Mouse (Mus musculus): ENCODE results near the gene Hdac4. TPM values are rescaled to one million over a fixed set of nuclear protein-coding genes. Genes with fewer than 3 reads are reported as not detected.

Gene Hdac4
- polyA plus RNA-seq, 1 experiment from 2014 or later, result 21.9 TPM

GRCm38 (mm10) chr1:92058731-92059425, 136.6 kb downstream of the Hdac4 start:
- 81% methylated on average over 5 of the region's 5 CpGs for WGBS
- peaks cover 16% of the 10 kb centered on the region for H3K4me1 ChIP-seq (ENCODE audit: control insufficient read depth, insufficient read depth, low read length)
- no peak for DNase-seq (ENCODE audit: low spot score, missing footprints)
- no peaks in the 10 kb centered on the region for H3K9me3 ChIP-seq (ENCODE audit: control insufficient read depth, low read length)
- no peak overlapping the region for H3K9ac ChIP-seq (ENCODE audit: low read length)
- H3K27ac ChIP-seq (ENCODE audit: low read depth, low read length), result no peak overlapping the region
- no peak overlapping the region for H3K4me3 ChIP-seq (ENCODE audit: low read depth, low read length)
- H3K4me2 ChIP-seq, result no peak overlapping the region
- no peaks in the 10 kb centered on the region for H3K27me3 ChIP-seq (ENCODE audit: control insufficient read depth, insufficient read depth, low read length)
- ATAC-seq (ENCODE audit: low FRiP score), result no peak
- no peaks in the 10 kb centered on the region for H3K36me3 ChIP-seq (ENCODE audit: control insufficient read depth, insufficient read depth, low read length)

DNA sequence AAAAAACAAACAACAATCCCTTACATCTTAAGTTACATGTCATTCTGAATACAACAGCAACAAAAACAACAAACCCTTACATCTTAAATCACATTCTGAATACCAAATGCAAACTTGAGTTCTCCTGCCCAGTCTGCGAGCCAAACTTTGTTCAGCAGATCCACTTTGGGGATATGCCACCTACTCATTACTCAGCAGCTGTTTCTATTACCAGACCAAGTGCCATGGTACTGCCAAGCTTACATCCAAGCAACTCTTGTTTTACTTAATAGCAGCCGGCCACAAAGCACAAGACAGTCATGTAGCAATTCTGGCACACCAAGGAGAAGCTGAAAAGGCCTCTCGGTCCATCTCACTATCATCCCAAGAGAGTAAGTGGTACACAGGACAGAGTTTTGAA, 138.4 kb downstream of the Hdac4 start:
- no peak overlapping the region for H3K9ac ChIP-seq (ENCODE audit: low read length)
- no peaks in the 10 kb centered on the region for H3K9me3 ChIP-seq (ENCODE audit: control insufficient read depth, low read length)
- no peak overlapping the region for H3K27ac ChIP-seq (ENCODE audit: low read depth, low read length)
- H3K27me3 ChIP-seq (ENCODE audit: control insufficient read depth, insufficient read depth, low read length), result no peaks in the 10 kb centered on the region
- WGBS, result 92% methylated on average over 3 of the region's 3 CpGs
- H3K4me3 ChIP-seq (ENCODE audit: low read depth, low read length), result no peak overlapping the region
- peaks cover 12% of the 10 kb centered on the region for H3K4me1 ChIP-seq (ENCODE audit: control insufficient read depth, insufficient read depth, low read length)
- H3K36me3 ChIP-seq (ENCODE audit: control insufficient read depth, insufficient read depth, low read length), result no peaks in the 10 kb centered on the region
- no peak for DNase-seq (ENCODE audit: low spot score, missing footprints)
- no peak overlapping the region for H3K4me2 ChIP-seq
- no peak for ATAC-seq (ENCODE audit: low FRiP score)

DNA sequence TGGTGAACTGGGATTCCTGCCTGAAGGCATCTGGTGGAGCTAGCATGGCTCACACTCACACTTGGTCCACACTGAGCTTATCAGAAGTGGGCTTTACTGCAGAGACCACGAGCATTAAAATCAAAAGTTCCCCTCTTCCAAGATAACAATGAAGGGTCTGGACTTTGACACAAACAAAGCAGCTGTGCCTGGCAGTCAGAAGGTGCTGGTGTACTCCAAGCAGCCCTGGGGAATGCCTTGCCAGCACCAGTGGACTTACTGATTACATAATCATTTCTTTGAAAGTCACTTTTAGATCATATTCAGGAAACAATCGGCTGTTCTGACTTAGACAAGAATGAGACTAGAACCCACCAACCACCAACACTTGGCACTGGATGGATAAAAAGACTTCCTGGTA, 140.3 kb downstream of the Hdac4 start:
- no peak overlapping the region for H3K4me3 ChIP-seq (ENCODE audit: low read depth, low read length)
- DNase-seq (ENCODE audit: low spot score, missing footprints), result no peak
- peaks cover 3% of the 10 kb centered on the region; the same call in 1 of the 2 replicates for H3K4me1 ChIP-seq (ENCODE audit: control insufficient read depth, insufficient read depth, low read length)
- no peaks in the 10 kb centered on the region for H3K9me3 ChIP-seq (ENCODE audit: control insufficient read depth, low read length)
- no peak for ATAC-seq (ENCODE audit: low FRiP score)
- WGBS, result 67% methylated on average over 2 of the region's 2 CpGs
- H3K27ac ChIP-seq (ENCODE audit: low read depth, low read length), result no peak overlapping the region
- no peaks in the 10 kb centered on the region for H3K36me3 ChIP-seq (ENCODE audit: control insufficient read depth, insufficient read depth, low read length)
- H3K27me3 ChIP-seq (ENCODE audit: control insufficient read depth, insufficient read depth, low read length), result no peaks in the 10 kb centered on the region
- no peak overlapping the region for H3K9ac ChIP-seq (ENCODE audit: low read length)
- H3K4me2 ChIP-seq, result no peak overlapping the region

DNA sequence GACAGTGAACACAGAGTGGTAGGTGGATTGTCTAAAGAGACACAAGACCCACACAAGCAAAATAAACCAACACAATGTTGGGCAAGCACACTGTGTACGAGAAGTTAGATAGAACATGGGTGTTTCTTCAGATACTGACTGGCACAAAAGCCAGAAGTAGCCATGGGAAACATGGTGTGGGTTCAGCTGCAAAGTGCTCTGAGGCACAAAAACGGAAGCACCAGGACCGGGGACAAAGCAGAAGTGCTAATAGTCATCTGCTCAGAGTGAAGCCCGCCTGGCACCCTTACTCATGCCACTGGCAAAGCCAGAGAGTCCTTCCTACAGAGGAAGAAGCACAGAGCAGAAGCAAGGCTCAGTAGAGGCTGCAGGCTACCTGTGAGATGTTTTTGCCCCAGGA, 143.3 kb downstream of the Hdac4 start:
- H3K27ac ChIP-seq (ENCODE audit: low read depth, low read length), result no peak overlapping the region
- H3K36me3 ChIP-seq (ENCODE audit: control insufficient read depth, insufficient read depth, low read length), result no peaks in the 10 kb centered on the region
- no peak for ATAC-seq (ENCODE audit: low FRiP score)
- no peak overlapping the region for H3K4me2 ChIP-seq
- DNase-seq (ENCODE audit: low spot score, missing footprints), result no peak
- H3K9me3 ChIP-seq (ENCODE audit: control insufficient read depth, low read length), result no peaks in the 10 kb centered on the region
- H3K27me3 ChIP-seq (ENCODE audit: control insufficient read depth, insufficient read depth, low read length), result no peaks in the 10 kb centered on the region
- 81% methylated on average over 4 of the region's 4 CpGs for WGBS
- no peak overlapping the region for H3K9ac ChIP-seq (ENCODE audit: low read length)
- H3K4me1 ChIP-seq (ENCODE audit: control insufficient read depth, insufficient read depth, low read length), result peaks cover 3% of the 10 kb centered on the region
- no peak overlapping the region for H3K4me3 ChIP-seq (ENCODE audit: low read depth, low read length)

- Histone ChIP-seq H3K4me2 (no peak overlapping the region), H3K9me3 (ENCODE audit: control insufficient read depth, low read length) (no peaks in the 10 kb centered on the region), H3K36me3 (ENCODE audit: control insufficient read depth, insufficient read depth, low read length) (no peaks in the 10 kb centered on the region), H3K4me1 (ENCODE audit: control insufficient read depth, insufficient read depth, low read length) (peaks cover 3% of the 10 kb centered on the region), H3K27me3 (ENCODE audit: control insufficient read depth, insufficient read depth, low read length) (no peaks in the 10 kb centered on the region), H3K4me3 (ENCODE audit: low read depth, low read length) (no peak overlapping the region), H3K9ac (ENCODE audit: low read length) (no peak overlapping the region), H3K27ac (ENCODE audit: low read depth, low read length) (no peak overlapping the region)
- DNase-seq (ENCODE audit: low spot score, missing footprints) (no peak), ATAC-seq (ENCODE audit: low FRiP score) (no peak)
- 90% methylated on average over 4 of the region's 4 CpGs for whole genome bisulfite sequencing
These were observed 143.9 kb downstream of the Hdac4 start for GRCm38 (mm10) chr1:92051489-92052062.

GRCm38 (mm10) chr1:92050992-92051391, 144.5 kb downstream of the Hdac4 start:
- no peak overlapping the region for H3K4me2 ChIP-seq
- H3K4me1 ChIP-seq (ENCODE audit: control insufficient read depth, insufficient read depth, low read length), result peaks cover 3% of the 10 kb centered on the region
- H3K9ac ChIP-seq (ENCODE audit: low read length), result no peak overlapping the region
- H3K27ac ChIP-seq (ENCODE audit: low read depth, low read length), result no peak overlapping the region
- no peak for DNase-seq (ENCODE audit: low spot score, missing footprints)
- no peaks in the 10 kb centered on the region for H3K36me3 ChIP-seq (ENCODE audit: control insufficient read depth, insufficient read depth, low read length)
- no peak for ATAC-seq (ENCODE audit: low FRiP score)
- H3K9me3 ChIP-seq (ENCODE audit: control insufficient read depth, low read length), result no peaks in the 10 kb centered on the region
- no peaks in the 10 kb centered on the region for H3K27me3 ChIP-seq (ENCODE audit: control insufficient read depth, insufficient read depth, low read length)
- no peak overlapping the region for H3K4me3 ChIP-seq (ENCODE audit: low read depth, low read length)

DNA sequence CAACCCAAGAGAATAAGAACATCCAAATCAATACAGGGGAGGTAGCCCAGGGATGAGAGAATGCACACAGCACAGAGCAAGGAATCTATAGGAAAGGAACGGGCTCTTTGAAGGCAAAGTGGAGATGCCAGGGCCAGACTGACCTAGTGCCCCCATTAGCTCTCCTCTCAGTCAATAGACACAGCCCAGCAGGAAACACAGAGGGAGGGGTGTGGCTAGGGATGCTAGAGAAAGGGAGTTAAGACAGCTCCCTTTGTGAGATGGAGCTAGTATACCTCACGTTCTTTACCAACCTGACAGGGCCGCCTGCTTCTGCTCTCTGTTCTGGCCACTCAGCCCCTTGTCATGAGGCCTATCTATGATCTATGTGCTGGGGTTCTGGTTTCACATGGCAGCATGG, 144.9 kb downstream of the Hdac4 start:
- no peak for DNase-seq (ENCODE audit: low spot score, missing footprints)

DNA sequence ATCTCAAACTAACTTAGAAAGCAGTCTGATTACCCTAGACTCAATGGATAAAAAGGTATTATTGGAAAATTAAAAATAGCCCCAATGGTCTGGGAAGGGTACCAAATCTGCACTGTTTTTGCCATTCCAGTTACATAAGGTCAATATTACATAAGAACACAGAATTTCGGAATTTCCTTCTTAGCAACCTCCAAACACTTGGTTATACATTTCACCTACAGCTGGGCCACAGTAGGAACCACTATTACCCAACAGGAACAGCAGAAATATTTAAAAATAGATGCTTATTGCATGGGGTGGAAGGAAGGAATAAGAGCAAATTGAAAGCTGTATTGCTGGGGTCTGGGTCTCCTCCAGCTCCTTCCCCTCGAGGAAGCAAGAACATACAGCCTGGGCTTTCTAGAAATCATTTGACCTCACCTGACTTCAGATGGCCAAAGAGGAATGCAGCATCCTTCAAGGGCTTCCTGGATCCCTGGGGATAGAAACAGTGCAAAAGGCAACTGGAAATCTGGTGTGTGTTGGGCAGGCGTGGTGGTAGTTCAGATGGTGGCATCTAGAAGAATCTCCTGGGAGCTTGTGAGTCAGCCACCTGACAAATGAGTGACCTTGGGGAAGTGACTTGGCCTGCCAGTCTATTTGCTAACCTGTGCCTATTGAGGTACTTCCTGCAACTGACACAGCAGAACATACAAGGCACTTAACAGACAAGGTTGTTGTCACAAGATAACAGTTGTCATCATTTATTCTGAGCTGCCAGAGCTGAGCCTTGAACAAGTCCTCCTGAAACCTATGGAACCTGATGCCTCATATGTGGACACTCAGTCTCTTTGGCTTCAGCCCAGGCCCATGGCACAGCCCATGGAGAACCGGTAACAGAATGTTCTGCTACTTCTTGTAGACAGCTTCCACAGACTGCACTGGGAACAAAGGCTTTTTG, 146.8 kb downstream of the Hdac4 start:
- Histone ChIP-seq H3K9ac (ENCODE audit: low read length) (no peak overlapping the region), H3K27ac (ENCODE audit: low read depth, low read length) (no peak overlapping the region), H3K36me3 (ENCODE audit: control insufficient read depth, insufficient read depth, low read length) (no peaks in the 10 kb centered on the region), H3K4me3 (ENCODE audit: low read depth, low read length) (no peak overlapping the region), H3K9me3 (ENCODE audit: control insufficient read depth, low read length) (no peaks in the 10 kb centered on the region), H3K27me3 (ENCODE audit: control insufficient read depth, insufficient read depth, low read length) (no peaks in the 10 kb centered on the region), H3K4me1 (ENCODE audit: control insufficient read depth, insufficient read depth, low read length) (peaks cover 3% of the 10 kb centered on the region), H3K4me2 (no peak overlapping the region)
- DNase-seq (ENCODE audit: low spot score, missing footprints), result no peak
- ATAC-seq (ENCODE audit: low FRiP score), result no peak
- WGBS, result 92% methylated on average over 4 of the region's 4 CpGs

More for the DNA sequence above, 144.9 kb downstream of the Hdac4 start:
- Histone ChIP-seq H3K9ac (ENCODE audit: low read length) (no peak overlapping the region), H3K4me3 (ENCODE audit: low read depth, low read length) (no peak overlapping the region), H3K27ac (ENCODE audit: low read depth, low read length) (no peak overlapping the region), H3K27me3 (ENCODE audit: control insufficient read depth, insufficient read depth, low read length) (no peaks in the 10 kb centered on the region), H3K4me1 (ENCODE audit: control insufficient read depth, insufficient read depth, low read length) (peaks cover 3% of the 10 kb centered on the region), H3K9me3 (ENCODE audit: control insufficient read depth, low read length) (no peaks in the 10 kb centered on the region), H3K4me2 (no peak overlapping the region), H3K36me3 (ENCODE audit: control insufficient read depth, insufficient read depth, low read length) (no peaks in the 10 kb centered on the region)
- WGBS, result 14% methylated on average over 3 of the region's 3 CpGs
- 0 out of 2 replicates have a peak, but pooled peaks have one; percentile 38 for ATAC-seq (ENCODE audit: low FRiP score)

DNA sequence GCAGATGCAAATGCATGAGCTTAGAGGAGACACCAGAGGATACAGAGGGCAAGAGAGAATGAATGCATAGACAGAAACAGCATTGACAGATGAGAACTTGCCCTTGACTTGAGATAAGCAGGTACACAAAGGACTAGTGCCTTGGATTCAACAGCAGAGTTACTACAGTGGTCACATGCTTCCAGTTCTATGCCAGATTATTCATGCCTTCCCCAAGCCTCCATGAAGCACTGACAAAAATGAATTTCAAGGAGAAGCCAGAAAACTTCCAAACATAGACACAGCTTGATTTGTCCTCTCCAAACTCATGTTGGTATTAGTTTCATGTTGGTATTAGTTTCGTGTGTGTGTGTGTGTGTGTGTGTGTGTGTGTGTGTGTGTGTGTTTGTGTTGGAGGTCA, 149.8 kb downstream of the Hdac4 start:
- DNase-seq (ENCODE audit: low spot score, missing footprints) (no peak), ATAC-seq (ENCODE audit: low FRiP score) (no peak)
- Histone ChIP-seq H3K9ac (ENCODE audit: low read length) (no peak overlapping the region), H3K4me3 (ENCODE audit: low read depth, low read length) (no peak overlapping the region), H3K9me3 (ENCODE audit: control insufficient read depth, low read length) (no peaks in the 10 kb centered on the region), H3K4me1 (ENCODE audit: control insufficient read depth, insufficient read depth, low read length) (no peaks in the 10 kb centered on the region; the same call in none of the 2 replicates), H3K4me2 (no peak overlapping the region), H3K27me3 (ENCODE audit: control insufficient read depth, insufficient read depth, low read length) (no peaks in the 10 kb centered on the region), H3K36me3 (ENCODE audit: control insufficient read depth, insufficient read depth, low read length) (no peaks in the 10 kb centered on the region), H3K27ac (ENCODE audit: low read depth, low read length) (no peak overlapping the region)
- 88% methylated on average over 1 of the region's 1 CpGs for WGBS
